Mouse (Mus musculus): ENCODE data around the gene Tbc1d17.

The Tbc1d17 gene

GRCm38 (mm10) chr7:44853065-44853464 is 4.2 kb upstream of the Tbc1d17 start:
- DNase-seq (ENCODE audit: low read depth, low spot score) = no peak

DNA sequence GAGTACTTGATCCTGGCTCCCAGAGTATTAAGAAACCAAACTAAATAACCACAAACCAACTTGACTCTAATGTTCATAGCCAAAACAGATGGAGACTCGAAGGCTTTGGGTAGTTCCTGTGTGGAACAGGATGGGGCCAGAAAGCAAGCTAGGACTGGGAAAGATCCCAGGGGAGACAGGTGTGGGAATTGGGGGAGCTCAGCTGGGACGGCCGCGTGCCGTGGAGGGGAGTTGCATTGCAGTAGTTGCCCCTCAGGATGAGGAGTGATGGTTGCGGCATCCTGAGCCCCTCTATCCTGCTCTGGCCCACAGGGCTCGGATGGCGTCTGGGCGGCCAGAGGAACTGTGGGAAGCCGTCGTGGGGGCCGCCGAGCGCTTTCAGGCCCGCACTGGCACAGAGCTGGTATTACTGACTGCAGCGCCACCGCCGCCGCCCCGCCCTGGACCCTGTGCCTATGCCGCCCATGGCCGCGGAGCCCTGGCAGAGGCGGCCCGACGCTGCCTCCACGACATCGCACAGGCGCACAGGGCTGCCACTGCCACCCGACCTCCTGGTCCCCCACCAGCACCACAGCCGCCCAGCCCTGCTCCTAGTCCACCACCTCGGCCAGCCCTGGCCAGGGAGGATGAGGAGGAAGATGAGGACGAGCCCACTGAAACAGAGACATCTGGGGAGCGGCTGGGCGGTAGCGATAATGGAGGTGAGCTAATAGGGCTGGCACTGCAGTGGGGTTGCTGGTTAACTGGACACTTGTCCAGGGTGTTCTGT is 3.6 kb upstream of the Tbc1d17 start:
- DNase-seq (ENCODE audit: low read depth, low spot score) = no peak

DNA sequence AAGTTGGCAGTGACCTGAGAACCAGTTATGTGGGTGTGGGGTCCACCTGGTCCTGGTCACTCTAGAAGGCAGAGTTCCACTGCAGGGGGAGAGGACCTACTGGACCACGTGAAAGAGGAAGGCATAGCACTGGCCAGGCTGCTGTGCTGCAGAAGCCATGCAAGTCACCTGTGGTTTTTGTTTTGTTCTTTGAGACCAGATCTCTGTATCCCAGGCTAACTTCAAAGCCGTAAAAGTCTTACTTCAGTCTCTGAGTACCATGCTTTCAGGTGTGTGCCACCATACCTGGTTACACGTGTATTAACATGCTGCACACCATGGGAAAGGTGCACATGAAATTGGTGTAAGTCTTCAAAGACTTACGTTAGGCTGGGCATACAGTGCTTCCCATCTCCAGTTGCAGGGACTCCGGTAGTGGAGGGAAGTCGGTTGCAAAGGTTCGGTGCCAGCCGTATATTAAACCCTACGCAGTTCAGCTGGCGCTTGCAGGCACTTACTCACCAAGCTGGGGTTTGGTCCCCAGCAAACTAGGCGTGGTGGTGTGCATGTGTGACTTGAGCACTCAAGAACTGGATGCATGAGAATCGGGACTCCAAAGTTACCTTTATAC is 2.9 kb upstream of the Tbc1d17 start:
- no peak for DNase-seq (ENCODE audit: low read depth, low spot score)

DNA sequence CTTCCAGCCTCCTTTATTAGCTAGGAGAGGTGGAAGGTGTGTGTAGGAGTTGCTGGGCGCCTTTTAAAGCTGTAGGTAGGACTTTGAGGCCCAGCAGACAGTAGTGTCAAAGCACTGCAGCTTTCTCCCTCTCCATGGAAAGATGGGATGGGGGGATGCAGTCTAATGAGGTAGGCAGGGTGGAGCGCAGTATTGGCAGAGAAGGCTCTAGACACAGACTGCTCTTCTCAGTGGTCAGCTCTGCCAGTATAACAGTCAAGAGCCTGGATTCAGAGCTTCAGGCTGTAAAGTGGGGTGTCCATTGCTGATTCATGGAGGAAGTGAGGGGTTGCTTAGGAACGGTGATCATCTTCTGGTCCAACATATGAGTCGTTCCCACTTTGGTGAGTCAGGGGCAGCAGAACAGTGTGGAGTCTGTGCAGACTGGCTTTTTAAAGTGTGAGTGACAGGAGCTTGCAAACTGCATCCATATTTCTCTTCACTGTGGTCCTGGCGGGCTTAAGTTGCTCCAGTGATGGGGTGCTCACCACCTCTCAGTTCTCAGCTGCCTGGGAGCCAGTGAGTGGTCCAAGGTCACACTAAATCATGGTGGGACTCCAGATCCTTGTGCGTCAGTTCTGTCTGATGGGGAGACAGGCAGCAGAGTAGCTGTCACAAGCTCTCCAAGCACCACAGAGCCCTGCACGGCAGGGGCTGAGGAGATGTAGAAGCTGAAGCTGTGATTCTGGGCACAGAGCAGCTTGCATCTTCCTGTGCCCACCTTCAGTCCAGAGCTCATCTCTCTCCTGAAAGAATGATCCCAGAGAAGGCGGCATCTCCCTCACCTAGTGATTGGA is 2.1 kb upstream of the Tbc1d17 start:
- no peak for DNase-seq (ENCODE audit: low read depth, low spot score)

GRCm38 (mm10) chr7:44850146-44850545 is 1.3 kb upstream of the Tbc1d17 start:
- DNase-seq (ENCODE audit: low read depth, low spot score) = no peak

DNA sequence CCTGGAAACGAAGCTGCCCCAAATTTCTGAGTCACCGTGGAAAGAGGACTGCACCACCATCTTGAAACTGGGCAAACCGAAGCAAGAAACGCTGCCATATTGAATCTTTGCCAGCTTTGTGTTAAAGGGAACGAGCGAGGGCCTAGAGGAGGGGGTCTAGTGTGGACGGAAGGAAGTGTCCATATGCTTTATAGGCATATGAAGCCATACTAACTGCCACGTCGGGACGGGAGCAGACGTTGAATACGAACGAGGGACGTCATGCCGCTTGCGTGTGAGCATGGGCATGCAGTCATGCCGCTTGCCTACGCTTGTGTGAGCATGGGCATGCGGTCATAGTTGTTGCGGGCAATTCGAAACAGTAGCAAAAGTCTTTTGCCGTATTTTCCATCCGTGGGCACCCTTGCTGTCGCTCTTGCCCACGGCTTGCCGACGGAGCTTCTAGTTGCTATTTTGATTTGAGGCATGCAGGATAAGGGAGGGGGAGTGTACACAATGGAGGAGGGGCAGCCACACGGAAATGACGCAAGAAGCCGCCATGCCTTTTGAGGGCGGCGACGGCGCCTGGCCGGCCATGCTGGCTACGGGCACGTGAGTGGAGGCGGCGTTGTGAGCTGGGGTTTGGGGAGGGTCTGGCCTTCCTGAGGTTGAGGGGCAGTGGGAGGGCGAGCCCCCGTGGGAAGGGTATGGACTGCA is 685 bp upstream of the Tbc1d17 start:
- peak; percentile 97 for DNase-seq (ENCODE audit: low read depth, low spot score)

DNA sequence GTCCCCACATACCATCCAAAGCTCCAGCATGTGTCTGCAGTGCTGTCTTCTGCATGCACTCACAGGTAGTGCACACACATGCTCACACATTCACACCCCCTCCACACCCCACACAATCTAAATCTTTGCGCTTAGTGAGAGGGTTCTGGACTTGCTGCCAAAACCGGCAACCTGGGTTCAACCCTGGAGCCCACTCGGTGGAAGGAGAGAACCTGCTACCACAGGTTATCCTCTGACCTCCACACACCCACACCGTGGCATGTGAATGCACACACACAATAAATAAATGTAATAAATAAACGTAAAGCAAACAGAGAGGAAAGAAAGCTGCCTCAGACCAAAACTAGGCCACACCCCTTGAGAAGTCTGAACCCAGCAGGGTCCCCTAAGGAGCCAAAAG is 1.1 kb downstream of the Tbc1d17 start:
- DNase-seq (ENCODE audit: low read depth, low spot score) = no peak

DNA sequence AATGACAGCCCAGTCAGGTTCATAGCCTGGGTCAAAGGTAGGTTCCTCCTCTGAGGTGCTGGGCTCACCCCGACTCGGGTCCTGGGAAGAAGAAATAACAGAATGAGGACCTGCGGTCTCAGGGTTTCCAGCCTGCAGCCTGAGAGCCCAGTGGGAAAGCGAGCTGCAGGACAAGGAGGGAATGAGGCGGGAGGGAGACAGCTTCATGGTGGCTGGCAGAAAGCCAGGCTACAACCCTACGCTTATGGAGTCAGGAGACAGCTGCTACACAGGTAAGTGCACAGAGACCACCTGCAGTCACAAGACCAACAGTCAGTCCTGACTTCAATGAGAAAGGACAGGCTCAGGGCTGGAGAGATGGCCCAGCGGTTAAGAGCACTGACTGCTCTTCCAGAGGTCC is 2.1 kb downstream of the Tbc1d17 start:
- no peak for DNase-seq (ENCODE audit: low read depth, low spot score)

DNA sequence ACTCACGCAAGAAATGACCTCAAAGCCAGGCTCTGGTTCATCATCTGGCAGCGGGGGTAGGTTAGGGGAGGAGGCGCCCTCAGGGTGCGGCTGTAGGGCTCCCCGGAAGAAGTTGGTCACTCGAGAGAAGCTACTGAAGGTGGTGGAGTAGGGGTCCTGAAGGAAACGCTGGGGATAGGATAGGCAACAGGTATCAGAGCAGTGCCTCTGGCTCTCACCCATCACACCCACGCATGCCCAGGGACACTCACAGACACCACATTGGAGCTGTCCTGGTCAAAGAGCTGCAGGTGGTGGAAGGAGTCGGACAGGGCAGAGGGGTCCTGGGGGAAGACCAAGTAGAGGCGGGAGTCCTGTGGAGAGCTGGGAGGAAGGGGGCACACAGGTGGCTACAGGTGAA is 3.9 kb downstream of the Tbc1d17 start:
- DNase-seq (ENCODE audit: low read depth, low spot score) = no peak

GRCm38 (mm10) chr7:44841825-44842463 is 6.9 kb downstream of the Tbc1d17 start:
- no peak for DNase-seq (ENCODE audit: low read depth, low spot score)

- no peak for DNase-seq (ENCODE audit: low read depth, low spot score)
Measured at GRCm38 (mm10) chr7:44840426-44840825, 8.5 kb downstream of the Tbc1d17 start.

DNA sequence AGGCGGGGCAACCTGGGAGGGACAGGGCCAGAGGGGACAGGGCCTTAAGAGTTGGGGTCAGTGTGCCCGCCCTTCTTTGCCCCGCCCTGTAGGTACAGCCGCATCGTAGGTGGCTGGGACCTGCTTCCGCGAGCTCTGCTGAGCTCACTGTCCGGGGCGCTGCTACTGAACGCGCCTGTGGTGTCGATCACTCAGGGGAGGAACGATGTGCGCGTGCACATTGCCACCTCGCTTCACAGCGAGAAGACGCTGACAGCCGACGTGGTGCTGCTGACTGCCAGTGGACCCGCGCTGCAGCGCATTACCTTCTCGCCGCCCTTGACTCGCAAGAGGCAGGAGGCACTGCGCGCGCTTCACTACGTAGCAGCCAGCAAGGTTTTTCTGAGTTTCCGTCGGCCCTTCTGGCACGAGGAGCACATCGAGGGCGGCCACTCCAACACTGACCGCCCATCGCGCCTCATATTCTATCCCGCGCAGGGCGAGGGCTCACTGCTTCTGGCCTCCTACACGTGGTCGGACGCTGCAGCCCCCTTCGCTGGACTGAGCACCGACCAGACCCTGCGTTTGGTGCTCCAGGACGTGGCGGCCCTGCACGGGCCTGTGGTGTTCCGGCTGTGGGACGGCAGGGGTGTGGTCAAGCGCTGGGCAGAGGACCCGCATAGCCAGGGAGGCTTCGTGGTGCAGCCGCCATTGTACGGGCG is 9.2 kb downstream of the Tbc1d17 start:
- DNase-seq (ENCODE audit: low read depth, low spot score) = no peak

DNA sequence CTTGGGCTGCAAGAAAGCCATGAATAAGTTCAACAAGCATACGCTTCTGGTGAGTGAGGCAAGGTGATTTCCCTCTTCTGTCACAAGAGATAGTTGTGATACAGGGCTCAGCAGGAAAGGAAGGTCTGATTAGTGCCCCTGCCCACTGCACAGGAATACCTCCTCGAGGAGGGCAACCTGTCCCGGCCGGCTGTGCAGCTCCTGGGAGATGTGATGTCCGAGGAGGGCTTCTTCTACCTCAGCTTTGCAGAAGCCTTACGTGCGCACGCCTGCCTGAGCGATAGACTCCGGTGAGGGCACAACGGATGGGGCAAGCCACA is 9.7 kb downstream of the Tbc1d17 start:
- DNase-seq (ENCODE audit: low read depth, low spot score) = no peak

DNA sequence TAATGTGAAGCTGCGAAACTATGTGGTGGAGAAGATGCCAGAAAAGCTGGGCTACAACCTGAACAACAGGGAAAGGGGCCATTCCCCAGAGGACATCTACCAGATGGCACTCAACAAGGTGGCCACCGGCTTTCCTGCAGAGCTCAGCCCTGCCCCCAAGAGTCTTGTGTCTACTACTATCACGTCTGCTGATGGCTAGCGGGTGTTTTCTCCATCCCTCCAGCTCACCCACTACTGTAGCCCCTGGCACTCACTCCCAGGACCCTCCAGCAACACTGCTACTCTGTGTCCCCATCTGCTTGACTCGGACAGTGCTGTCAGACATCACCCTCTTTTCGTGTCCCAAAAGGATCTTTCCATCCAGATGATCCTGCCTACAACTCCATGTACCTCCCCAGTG is 10.8 kb downstream of the Tbc1d17 start:
- no peak for DNase-seq (ENCODE audit: low read depth, low spot score)

DNA sequence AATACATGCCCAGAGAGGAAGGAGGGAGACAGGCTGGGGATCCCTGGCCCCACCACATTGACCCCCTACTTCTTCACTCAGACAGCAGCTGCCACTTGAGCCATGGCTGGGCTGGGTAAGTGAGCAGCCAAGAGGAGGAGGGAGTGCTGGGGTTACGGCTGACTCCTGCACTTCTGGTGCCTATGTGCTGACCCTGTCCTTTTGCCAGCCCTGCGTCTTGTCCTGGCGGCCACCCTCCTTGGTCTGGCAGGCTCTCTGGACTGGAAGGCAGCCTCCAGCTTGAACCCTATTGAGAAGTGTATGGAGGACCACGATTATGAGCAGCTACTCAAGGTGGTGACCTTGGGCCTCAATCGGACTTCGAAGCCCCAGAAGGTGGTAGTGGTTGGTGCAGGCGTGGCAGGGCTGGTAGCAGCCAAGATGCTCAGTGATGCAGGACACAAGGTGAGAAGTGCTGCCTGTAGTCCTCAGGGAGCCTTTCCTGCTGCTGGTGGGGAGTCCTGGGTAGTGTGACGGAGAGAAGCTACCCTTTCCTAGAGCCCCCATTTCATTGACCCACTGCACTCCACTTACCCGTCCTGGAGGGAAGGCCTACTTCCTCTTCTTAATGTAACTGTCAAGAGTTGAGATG is 12.3 kb downstream of the Tbc1d17 start:
- DNase-seq (ENCODE audit: low read depth, low spot score) = no peak

DNA sequence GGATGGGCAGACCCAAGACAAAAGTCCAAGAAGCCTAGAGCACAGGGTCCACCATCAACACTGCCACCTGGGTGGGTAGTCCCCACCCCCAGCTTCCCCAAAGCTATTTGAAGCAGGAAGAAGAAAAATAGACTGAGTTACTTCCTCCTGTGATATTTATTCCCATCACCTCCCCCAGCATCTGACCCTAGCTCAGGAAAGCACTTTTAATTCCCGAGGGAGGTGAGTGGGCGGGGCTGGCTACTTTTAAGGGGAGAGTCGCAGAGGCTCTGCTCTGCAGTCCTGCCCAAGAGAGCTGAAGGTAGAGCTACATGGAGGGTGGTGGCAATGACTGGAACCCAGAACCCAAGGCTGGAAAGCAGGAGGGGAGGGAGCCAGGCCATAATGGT is 12.9 kb downstream of the Tbc1d17 start:
- DNase-seq (ENCODE audit: low read depth, low spot score) = no peak

DNA sequence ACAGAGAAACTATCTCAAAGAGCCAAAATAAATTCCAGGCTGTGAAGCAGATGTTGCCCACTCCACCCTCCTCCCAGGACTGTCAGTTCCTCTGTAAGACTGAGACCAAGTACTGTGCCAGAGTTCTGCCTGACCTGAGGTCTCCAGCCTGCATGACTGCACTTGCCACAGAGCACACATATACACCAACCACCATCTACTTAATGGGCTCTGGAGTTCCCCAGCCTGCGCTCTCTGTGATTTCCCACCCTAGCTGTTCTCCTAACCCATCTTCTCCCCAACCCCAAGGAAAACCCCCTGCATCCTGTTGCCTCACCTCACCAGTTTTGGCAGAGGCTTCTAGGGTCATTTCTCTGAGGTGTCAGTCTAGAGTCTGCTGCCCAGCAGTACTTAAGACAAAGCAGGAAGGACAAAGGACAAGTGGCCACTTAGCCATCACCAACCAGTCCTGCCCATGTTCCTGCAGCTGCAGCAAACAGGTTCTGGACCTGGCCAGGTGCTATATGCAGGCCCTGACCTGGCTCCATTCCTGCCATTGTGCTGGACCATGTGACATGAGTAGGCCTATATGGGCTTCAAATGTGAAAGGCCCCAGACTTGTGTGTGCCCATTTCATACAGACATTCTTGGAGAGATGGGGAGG is 13.4 kb downstream of the Tbc1d17 start:
- no peak for DNase-seq (ENCODE audit: low read depth, low spot score)

DNA sequence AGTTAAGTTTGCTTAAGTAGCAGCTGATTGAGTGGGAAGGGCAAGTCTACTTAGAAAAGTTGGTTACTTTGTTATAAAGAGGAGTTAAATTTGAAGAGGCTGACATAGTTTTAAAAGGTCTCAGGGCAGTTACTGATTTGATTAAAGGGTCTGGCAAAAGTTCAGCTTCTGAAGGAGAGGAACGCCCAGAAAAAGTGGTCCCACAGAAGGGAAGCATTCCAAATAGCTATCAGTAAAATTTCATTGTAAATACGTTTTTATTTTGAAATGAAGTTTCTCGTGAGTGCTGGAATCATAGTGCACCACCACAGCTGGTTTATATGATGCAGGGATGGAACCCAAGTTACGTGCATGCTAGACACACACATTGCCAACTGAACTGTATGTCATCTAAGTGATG is 16.1 kb downstream of the Tbc1d17 start:
- no peak for DNase-seq (ENCODE audit: low read depth, low spot score)

- DNase-seq (ENCODE audit: low read depth, low spot score) = no peak
Measured at GRCm38 (mm10) chr7:44828706-44829105, 20.2 kb downstream of the Tbc1d17 start.

GRCm38 (mm10) chr7:44826771-44827170 is 22.1 kb downstream of the Tbc1d17 start:
- DNase-seq (ENCODE audit: low read depth, low spot score) = no peak
